Mouse (Mus musculus) frontal cortex, adult 2 months (tissue): Measurements from ENCODE around the gene Smco2. TPM values are rescaled to one million over a fixed set of nuclear protein-coding genes. Genes with fewer than 3 reads are reported as not detected.
A peak's percentile ranks its signal among the peaks of the same experiment; 100 is the strongest.

Source experiments
- DNase-seq, 2 experiments: peaks; one replicate each; pipeline ENCODE4 v3.0.0; 2022; ENCODE audit warnings: low spot score in 1 of 2; ENCODE audit errors: extremely low spot score in 1 of 2
- polyA plus RNA-seq: library from polyadenylated mRNA; depleted of rRNA; stranded (reverse); fragments of >200 nt; gene quantifications from 2 replicates; pipeline ENCODE4 v1.2.3, GENCODE M21; 2012

The Smco2 gene
- polyA plus RNA-seq, 1 experiment: 0.20 TPM

DNA sequence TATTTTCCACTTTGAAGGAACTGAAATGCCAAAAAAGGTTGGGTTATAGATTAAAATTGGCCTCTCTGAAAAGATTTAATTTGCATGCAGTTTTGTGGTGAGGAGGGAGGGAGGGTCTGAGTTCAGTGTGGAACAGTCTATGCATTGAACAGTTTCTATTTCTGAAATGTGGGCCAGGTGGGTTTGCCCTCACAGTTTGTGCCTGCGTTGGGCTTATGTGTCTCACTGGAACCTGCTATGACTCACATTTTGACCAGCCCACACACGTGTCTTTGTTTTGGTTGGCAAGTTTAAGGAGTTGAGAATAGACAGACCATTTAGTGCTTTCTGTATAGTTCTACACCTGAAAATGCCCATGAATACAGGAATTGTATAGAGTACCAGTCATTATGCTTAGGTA, 44.0 kb downstream of the Smco2 start:
- DNase-seq: no peak

DNA sequence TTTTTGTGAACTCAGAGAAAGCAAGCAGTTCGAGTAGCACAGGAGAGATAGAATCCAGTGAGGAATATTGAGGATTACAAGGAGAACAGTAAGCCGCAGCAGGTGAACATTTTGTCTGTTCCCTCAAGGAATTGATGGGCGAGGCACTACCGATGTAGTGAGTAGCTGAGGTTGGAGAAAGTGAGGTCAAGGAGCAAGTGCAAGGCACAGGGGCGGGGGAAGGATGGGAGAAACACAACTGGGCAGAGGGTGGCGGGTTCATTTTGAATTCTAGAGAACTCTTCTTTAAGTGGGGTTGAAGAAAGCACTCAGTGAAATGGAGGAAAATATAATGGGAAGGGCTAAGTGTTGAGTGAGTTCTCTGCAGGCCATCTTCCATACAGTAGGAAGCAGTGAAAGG, 48.8 kb downstream of the Smco2 start:
- DNase-seq: no peak

DNA sequence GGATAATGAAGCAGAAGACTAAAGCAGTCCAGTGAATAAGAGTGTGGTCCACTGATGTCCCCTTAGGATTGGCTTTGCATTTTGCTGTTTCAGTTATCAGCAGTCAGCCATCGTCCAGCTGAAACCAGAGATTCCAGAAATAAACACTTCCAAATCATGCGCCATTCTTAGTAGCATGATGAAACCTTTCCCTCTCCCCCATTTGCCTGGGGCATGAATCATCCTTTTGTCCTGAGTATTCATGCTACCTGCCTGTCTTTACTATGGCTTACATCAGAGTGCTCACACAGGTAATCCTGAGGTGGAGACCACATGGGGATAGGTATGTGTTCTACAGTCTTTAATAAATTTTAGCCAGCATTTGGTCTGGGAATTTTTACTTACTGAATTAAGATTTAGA, 49.7 kb downstream of the Smco2 start:
- DNase-seq: no peak

DNA sequence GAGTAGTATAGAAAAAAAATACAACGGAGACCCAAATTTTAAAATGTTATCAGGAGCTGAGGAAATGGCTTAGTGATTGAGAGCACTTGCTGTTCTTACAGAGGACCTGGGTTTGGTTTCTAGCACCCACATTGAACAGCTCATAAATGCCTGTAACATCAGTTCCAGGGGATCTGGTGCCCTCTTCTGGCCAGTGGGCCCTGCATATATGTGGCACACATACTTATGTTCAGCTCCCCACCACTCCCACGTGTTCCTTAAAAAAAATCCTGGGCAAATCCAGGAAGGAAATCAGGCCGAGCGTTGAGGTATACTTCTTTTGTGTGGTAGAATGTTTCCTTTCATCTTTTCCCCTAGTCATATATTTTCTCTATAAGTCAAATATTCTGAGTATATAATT, 52.0 kb downstream of the Smco2 start:
- DNase-seq: no peak

DNA sequence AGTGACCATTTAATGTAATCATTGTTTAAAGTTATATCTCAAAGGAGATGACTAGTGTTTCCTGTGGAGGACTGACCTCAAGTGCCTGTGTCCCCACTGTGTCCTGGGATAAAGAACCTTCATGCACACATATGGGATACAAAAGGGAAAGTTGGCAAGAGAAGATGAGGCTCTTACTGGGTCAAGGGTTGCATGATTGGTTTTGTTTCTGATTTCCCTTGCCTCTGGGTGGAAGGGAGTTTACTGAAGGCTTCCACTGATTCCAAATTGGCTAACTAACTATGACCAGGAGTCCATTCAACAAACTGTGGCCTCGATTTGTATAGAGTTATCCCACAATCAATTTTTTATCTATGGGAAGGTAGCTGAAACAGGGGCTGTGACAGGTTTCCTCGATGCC, 53.7 kb downstream of the Smco2 start:
- DNase-seq: no peak

DNA sequence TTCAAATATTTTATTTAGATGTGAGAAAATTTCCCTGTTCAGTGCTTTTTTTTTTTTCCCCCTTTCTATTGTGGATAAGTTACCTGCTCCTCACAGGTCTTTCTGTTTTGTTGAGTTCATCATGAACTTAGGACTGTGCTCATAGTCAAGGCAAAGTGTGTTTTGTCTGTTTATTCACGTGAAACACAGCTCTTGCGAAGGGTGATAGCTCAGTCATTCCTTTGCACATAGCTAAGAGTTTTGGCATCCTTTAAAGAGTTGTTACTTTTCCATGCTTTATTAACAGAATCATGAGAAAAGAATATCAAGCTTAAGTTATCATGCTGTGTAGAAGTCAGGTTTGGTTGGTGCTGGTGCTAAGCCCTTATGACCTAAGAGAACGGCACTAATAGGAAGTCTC, 54.8 kb downstream of the Smco2 start:
- DNase-seq: no peak

DNA sequence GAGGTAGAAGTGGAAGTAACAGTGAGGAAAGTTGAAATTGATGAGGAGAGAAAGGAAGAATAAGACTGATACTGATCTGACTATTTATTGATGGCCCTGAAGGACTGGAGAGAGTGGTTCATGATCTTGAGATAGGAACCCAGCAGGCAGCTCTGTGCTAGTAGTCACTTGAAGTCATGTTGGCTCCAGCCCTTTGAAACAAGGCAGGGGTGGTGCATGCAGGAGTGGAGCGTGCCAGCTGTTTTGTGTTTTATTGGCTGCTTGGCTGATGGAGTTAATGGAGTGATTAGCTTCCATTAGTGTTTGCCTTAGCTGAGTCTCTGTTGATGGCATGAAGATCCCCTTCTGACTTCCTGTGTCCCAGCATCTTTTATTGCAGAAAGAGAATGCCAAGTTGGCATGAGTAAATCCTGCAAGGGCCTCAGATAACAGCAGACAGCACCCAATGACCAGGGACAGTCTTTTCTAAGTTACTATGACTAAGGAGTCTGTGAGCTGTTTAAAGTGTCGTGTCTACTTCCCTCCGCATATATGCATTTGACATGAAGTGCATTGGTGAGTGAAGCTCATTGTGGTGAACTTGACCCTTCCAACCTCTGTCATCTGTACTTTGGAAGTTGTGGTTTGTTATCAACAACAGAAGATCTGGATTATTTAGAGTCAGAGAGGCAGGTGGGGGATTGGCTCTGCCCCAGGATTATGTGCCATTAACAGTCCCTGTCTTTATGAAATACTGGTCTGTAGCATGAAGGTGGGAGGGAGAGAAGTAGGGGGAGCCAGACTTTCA, 56.3 kb downstream of the Smco2 start:
- DNase-seq: no peak

DNA sequence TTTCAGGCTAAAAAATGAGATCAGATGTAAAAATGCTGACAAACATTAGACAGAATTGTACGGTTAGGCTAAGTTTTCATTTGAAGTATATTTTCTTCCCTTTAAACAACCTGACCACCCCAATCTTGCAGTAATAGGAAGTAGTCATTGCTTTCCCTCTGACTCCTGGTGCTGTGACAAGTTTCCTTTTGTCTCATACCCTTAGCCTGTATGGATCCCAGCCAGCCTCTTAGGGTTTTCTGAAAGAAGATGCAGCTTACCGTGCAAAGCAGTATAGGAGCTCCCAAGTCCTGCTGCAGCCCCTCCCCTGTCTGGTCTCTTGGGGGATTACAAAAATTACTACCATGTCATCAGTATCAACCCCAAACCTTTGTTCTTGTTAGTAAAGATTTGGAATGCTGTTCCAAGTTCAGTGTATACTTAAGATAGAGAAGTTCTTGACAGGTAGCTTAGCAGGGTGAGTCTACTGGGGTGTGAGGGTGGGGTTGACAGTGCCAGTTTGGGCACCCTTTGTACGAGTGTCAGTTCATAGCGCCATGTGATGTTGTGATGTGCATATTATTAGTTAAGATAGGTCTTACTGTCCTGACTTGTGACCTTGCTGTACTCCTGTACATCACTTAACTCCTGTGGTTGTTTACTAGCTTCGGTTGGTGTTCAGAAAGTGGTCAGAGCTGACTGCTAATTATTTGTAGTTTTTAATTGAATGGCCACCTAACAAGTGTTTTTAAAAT, 57.3 kb downstream of the Smco2 start:
- DNase-seq: no peak

DNA sequence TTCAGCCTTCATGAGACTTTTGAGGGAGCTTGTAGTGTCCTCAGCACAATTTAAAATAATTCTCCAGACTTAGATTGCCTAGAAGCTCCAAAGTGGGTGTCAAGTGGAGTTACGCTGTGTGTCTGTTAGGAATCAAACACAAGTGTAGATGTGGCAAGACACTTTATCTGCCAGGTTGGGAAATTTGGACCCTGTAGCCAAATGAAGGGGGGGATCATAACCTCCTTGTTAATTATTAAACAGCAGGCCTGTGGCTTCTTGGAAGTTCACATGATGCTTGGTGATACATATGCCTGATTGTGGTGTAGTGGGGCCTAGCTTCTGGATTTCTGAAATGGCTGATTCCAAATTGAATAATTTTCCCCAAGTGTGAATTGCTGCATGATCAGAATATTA, 57.9 kb downstream of the Smco2 start:
- DNase-seq: no peak

DNA sequence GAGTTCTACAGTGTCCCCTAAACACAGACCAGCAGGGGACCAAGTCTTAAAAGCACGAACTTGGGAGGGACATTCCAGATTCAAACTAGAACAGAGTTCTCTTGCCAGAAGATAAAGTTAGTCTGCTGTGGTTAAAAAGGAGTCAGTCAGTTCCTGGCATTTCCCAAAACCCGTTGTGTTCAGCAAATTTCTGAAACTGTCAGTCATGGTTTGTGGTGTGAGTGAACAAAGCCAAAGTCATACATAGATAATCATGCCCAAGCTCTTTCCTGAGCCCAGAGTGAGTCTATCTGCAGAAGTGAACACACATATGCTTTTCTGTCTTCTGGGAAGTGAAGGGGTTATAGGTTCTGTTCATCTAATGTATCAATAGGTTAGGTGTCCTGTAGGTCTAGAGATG, 58.9 kb downstream of the Smco2 start:
- DNase-seq: no peak

DNA sequence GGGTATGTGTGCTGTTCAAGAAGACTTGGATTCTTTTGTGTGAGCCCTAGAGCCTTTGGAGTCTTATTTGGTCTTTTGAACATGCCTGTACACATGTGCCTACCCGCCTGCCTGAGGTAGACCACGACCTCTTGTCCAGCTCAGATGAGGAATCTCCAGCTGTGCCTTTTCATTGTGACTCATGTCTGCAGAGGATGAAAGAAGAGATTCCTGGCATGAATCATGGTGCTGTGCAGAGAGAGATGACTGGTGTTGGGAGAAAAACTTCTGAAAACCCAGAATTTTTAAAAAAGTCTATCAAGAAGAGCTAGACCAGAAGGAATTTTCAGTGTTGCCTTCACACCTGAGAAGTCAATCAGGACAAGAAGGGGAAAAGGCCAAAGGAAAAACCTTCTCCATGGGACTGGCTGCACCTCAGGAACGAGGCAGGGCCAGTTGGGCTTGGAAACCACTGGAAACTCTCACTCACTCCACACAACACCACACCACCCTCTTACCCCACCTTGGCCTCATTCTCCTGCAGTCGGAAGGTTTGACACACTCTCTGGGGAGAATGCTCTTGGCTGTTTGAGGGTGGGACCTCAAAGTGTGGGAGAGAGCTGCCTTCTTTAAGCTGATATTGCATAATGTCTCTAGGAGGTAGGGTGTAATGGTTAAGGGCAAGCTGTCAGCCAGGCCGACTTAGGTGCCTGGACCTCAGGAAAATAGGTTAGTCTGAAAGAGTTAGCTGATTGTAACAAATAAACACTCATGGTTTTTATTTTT, 60.0 kb downstream of the Smco2 start:
- peak in 1 of 2 experiments; percentile 51 for DNase-seq

DNA sequence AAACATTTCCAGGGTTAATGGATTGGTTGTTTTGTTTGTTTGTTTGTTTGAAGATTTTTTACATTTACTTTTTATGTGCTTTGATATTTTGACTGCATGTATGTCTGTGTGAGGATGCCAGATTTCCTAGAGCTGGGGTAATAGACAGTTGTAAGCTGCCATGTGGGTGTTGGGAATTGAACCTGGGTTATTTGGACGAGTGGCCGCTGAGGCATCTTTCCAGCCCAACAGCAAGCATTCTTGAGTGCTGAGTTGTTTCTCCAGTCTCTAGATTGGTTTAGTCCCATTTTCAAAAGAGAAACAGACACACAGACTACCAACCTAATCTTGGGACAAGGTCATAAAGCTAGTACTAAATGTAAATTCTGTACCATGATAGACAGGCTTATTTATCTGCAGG, 60.9 kb downstream of the Smco2 start:
- DNase-seq: no peak

DNA sequence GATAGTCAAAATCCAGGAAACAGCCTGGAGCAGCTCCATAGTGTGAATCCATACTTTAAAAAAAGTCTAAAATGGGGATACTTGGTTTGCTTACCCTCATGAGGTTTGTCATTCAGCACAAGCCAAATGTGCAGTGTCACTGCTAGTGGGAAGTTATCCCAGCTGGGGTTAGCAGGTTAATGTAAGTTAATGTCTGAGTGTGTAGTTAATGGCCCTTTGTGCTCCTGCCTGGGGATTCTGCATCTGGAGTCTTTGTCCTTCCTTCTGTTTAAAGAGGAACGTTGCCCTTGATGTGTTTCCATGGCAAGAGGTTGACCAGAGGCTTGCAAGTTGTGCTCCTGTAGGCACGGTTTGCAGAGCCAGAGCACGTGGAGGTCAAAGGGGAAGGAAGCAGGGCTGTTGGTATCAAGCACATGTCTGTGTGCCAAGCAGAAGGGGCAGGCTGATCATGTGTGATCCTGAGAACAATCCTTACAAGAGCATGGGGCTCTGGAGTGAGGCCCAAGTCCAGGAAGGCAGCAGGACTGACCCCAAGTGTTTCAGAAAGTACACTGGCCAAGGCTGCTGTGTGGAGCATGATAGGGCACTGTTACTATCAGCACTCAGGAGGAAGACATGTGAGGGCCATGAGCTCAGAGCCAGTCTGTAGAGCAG, 63.1 kb downstream of the Smco2 start:
- DNase-seq: no peak

DNA sequence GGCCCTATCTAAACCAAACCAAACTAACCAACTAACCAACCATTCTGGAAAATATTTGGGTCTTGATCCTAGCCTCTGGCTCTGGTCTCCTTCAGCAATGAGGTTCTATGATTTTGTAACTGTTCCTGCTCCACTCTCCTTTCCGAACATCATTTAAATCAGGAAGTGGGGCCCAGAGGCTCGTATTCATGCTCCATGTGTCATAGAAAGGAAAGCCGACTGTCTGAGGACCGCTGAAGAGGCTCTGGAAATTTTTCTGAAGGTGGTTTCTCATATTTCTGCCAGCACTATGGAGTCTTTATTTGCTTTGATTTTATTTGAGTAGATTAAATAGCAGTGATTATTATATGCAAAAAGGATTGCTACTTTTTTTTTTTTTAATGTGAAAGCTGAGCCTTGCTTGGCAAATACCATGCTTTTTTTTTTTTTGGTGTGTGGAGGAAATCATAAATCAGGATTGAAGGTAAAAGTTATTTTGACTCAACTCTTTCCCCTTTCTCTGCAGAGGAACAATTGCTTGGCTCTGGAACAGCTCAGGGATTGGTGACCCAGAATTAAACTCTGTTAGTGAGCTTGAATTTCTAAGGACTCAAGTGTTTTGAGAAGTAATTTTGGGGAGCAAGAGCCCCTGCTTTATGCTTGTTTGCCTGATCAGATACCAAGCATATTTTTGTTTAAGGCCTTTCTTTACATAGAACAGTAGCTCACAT, 63.7 kb downstream of the Smco2 start:
- DNase-seq: no peak

DNA sequence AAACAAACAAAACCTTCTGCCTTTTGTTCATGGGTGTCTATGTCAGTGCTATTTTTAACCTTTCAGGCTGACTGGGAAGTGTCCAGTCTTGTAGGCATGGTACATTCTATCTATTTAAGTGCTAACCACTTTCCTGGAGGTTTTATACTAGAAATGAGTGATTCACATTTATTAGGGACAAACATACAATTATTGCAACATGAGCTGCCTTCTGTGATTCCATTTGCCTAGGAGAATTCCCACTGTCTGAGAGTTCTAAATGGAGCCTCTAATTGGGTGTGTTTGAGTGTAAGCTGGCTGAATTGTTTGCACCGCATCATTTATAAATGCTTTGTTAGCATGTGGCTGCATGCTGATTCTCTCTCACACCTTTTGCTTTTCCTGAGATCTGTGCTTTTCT, 65.9 kb downstream of the Smco2 start:
- no peak for DNase-seq

DNA sequence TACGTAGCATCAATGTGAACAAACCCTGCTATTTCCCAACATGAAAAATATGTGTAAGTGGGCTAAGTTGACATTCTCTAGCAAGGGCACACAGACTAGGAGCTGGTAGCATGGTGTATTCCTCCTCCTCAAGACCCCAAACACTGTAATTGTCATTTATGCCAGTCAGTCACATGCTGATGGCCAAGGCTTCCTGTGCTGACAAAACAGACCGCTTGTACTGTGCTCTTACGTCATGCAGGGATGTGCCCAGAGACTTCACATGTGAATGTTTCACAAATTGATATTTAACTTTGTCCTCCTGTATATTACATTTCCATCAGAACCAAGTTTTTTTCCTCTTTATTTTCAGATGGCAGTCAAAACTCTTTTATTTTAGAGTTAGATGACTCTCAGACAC, 67.5 kb downstream of the Smco2 start:
- no peak for DNase-seq

DNA sequence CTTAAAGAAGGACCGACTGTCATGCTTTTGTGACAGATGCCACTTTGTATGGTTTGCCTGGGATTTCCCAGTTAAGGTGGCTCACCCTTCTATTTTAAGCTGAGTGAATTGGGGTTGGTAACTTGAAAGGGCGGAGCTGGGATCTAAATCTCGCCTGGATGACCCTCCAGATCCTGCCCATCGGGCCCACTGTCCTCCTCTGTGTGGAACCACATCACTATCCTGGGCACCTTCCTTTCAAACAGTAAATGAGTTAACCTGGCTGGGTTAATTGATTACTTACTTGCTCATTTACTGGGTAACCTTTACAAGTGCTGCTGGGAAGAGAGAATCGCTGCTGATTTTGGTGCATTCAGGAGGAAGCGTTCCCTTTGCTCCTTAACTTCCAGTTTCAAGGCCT, 68.4 kb downstream of the Smco2 start:
- DNase-seq: no peak
